Mouse (Mus musculus) CH12.LX (cell line): Measurements from ENCODE around the gene Krtap7-1. TPM values are rescaled to one million over a fixed set of nuclear protein-coding genes. Genes with fewer than 3 reads are reported as not detected.

Experiments used
- DNase-seq: peaks from one replicate; pipeline ENCODE4 v3.0.0-alpha.2; 2013; ENCODE audit errors: extremely low read depth
- H3K27ac ChIP-seq: 2 replicates; pipeline ENCODE4 v1.5.1; 2012; ENCODE audit warnings: low read depth, mild to moderate bottlenecking, control low read depth, moderate library complexity; ENCODE audit not compliant: insufficient read depth
- H3K27me3 ChIP-seq: replicated peaks from 2 replicates; pipeline ENCODE3; 2012; ENCODE audit warnings: inconsistent platforms
- H3K36me3 ChIP-seq, 2 experiments: replicated peaks in 1 of 2; 2 replicates each; pipeline versions ENCODE3 to v1.6.1; 2012; ENCODE audit warnings: inconsistent platforms in 1 of 2, low read length in 1 of 2, mild to moderate bottlenecking in 1 of 2, mixed read lengths in 1 of 2, moderate library complexity in 1 of 2; ENCODE audit not compliant: control insufficient read depth in 1 of 2, insufficient read depth in 1 of 2
- H3K4me1 ChIP-seq, 2 experiments: 2 replicates each; pipeline ENCODE4 v1.6.1; 2012; ENCODE audit warnings: inconsistent platforms in 1 of 2, moderate library complexity in 1 of 2; ENCODE audit not compliant: insufficient read depth in 2 of 2, control insufficient read depth in 1 of 2
- H3K4me2 ChIP-seq: 2 replicates; pipeline ENCODE4 v1.6.1; 2012; ENCODE audit warnings: low read depth, mild to moderate bottlenecking, control low read depth; ENCODE audit not compliant: poor library complexity, insufficient read depth, severe bottlenecking
- H3K4me3 ChIP-seq, 3 experiments: fragments of 150-350 bp in 1 of 3; sonication (generic) in 1 of 3; replicated peaks in 1 of 3; 2 replicates each; pipeline versions ENCODE3 to v1.5.1; 2011 to 2012; ENCODE audit warnings: low read depth in 2 of 3, low read length in 2 of 3, mild to moderate bottlenecking in 2 of 3, moderate library complexity in 2 of 3, control low read depth in 1 of 3, improper control_type of control experiment in 1 of 3, inconsistent platforms in 1 of 3, mixed read lengths in 1 of 3; ENCODE audit not compliant: poor library complexity in 1 of 3
- H3K79me2 ChIP-seq: replicated peaks from 2 replicates; pipeline ENCODE4 v1.6.1; 2012; ENCODE audit warnings: mild to moderate bottlenecking, moderate library complexity; ENCODE audit not compliant: control insufficient read depth, poor library complexity, insufficient read depth, severe bottlenecking; ENCODE audit errors: extremely low read depth
- H3K9ac ChIP-seq: 2 replicates; pipeline ENCODE4 v1.6.1; 2012; ENCODE audit warnings: low read depth, mild to moderate bottlenecking, control low read depth, moderate library complexity; ENCODE audit not compliant: insufficient read depth
- H3K9me3 ChIP-seq: replicated peaks from 2 replicates; pipeline ENCODE3; 2012; ENCODE audit warnings: low read length, inconsistent platforms, mixed read lengths
- BHLHE40 ChIP-seq: IDR thresholded peaks from 2 replicates; pipeline ENCODE4 v1.6.1; 2011; ENCODE audit warnings: mild to moderate bottlenecking, low read depth, low read length, improper control_type of control experiment
- E2F4 ChIP-seq: IDR thresholded peaks from 2 replicates; pipeline ENCODE4 v1.6.1; 2011; ENCODE audit warnings: low read depth, low read length, improper control_type of control experiment; ENCODE audit not compliant: insufficient replicate concordance
- ELF1 ChIP-seq: IDR thresholded peaks from 2 replicates; pipeline ENCODE4 v1.6.1; 2014; ENCODE audit warnings: low read depth, mild to moderate bottlenecking, inconsistent platforms, low read length, improper control_type of control experiment
- GABPA ChIP-seq: IDR thresholded peaks from 2 replicates; pipeline ENCODE4 v1.6.1; 2012; ENCODE audit warnings: low read depth, low read length, improper control_type of control experiment, inconsistent platforms; ENCODE audit not compliant: insufficient replicate concordance
- HCFC1 ChIP-seq: IDR thresholded peaks from 2 replicates; pipeline ENCODE4 v1.6.1; 2012; ENCODE audit warnings: low read depth, mild to moderate bottlenecking, inconsistent platforms, low read length, improper control_type of control experiment
- MAFK ChIP-seq: IDR thresholded peaks from 2 replicates; pipeline ENCODE4 v1.6.1; 2011; ENCODE audit warnings: low read length, improper control_type of control experiment; ENCODE audit not compliant: insufficient replicate concordance
- MAZ ChIP-seq: IDR thresholded peaks from 2 replicates; pipeline ENCODE4 v1.6.1; 2012; ENCODE audit warnings: low read depth, mild to moderate bottlenecking, inconsistent platforms, low read length, improper control_type of control experiment, moderate library complexity
- MEF2A ChIP-seq: IDR thresholded peaks from 2 replicates; pipeline ENCODE4 v1.6.1; 2014; ENCODE audit warnings: low read depth, mild to moderate bottlenecking, inconsistent platforms, low read length, improper control_type of control experiment, borderline replicate concordance
- MYC ChIP-seq: IDR thresholded peaks from 2 replicates; pipeline ENCODE4 v1.6.1; 2011; ENCODE audit warnings: low read depth, mild to moderate bottlenecking, improper control_type of control experiment, low read length
- PAX5 ChIP-seq: IDR thresholded peaks from 2 replicates; pipeline ENCODE4 v1.6.1; 2012; ENCODE audit warnings: low read length, inconsistent platforms, mixed read lengths
- POLR2AphosphoS2 ChIP-seq: IDR thresholded peaks from 2 replicates; pipeline ENCODE4 v1.6.1; 2011; ENCODE audit warnings: low read depth, low read length, improper control_type of control experiment
- RAD21 ChIP-seq: IDR thresholded peaks from 2 replicates; pipeline ENCODE4 v1.6.1; 2011; ENCODE audit warnings: low read depth, mild to moderate bottlenecking, low read length, improper control_type of control experiment, moderate library complexity
- UBTF ChIP-seq: IDR thresholded peaks from 2 replicates; pipeline ENCODE4 v1.6.1; 2012; ENCODE audit warnings: low read depth, mild to moderate bottlenecking, inconsistent platforms, low read length, improper control_type of control experiment, moderate library complexity
- USF1 ChIP-seq: IDR thresholded peaks from 2 replicates; pipeline ENCODE4 v1.6.1; 2014; ENCODE audit warnings: low read depth, mild to moderate bottlenecking, inconsistent platforms, low read length, improper control_type of control experiment
- ZMIZ1 ChIP-seq: IDR thresholded peaks from 2 replicates; pipeline ENCODE4 v1.6.1; 2012; ENCODE audit warnings: low read depth, mild to moderate bottlenecking, inconsistent platforms, low read length, improper control_type of control experiment
- dilution Hi-C: fragments of 300-500 bp; cut with MboI; formaldehyde crosslinking; loops from 2 replicates; pipeline ENCODE4 v1.14.3; 2020; ENCODE audit warnings: low sequenced_read_pairs; ENCODE audit not compliant: extremely low pct_unique_long_range_greater_than_20kb, extremely low pct_ligation_motif_present
- in situ Hi-C: fragments of 300-500 bp; cut with MboI; formaldehyde crosslinking; loops from 3 replicates; pipeline ENCODE4 v1.14.3; 2019; ENCODE audit warnings: low sequenced_read_pairs, low pct_ligation_motif_present, low pct_unique_long_range_greater_than_20kb, mixed read lengths
- polyA plus RNA-seq: library from polyadenylated mRNA; unstranded; fragments of >175 nt; gene quantifications from 2 replicates; pipeline ENCODE4 v1.2.1, GENCODE M21; 2012; ENCODE audit warnings: low read depth; ENCODE audit not compliant: insufficient read length
- total RNA-seq, 2 experiments: library from RNA; depleted of rRNA; stranded (reverse); fragments of 300-350 nt in 1 of 2; fragments of >200 nt in 1 of 2; gene quantifications; 2 replicates each; pipeline ENCODE4 v1.2.3; 2012 to 2014

The Krtap7-1 gene
- total and polyA plus RNA-seq, 3 experiments = not detected

GRCm38 (mm10) chr16:89503571-89503970, 4.6 kb downstream of the Krtap7-1 start:
- in situ Hi-C loops = no loop called here
- Histone ChIP-seq H3K4me3 (no peak overlapping the region), H3K79me2 (no peaks in the 10 kb centered on the region), H3K4me2 (no peak overlapping the region), H3K9ac (no peak overlapping the region), H3K9me3 (peaks cover 83% of the 10 kb centered on the region), H3K36me3 (no peaks in the 10 kb centered on the region), H3K4me1 (no peaks in the 10 kb centered on the region), H3K27ac (no peak overlapping the region), H3K27me3 (no peaks in the 10 kb centered on the region)
- dilution Hi-C loops = no loop called here
- no peak for DNase-seq
- no peak for TF ChIP-seq PAX5
- no peak for TF ChIP-seq ELF1
- TF ChIP-seq HCFC1 = no peak
- no peak for TF ChIP-seq E2F4
- no peak for TF ChIP-seq MYC
- TF ChIP-seq USF1 = no peak
- no peak for TF ChIP-seq BHLHE40
- TF ChIP-seq POLR2AphosphoS2 = no peak
- no peak for TF ChIP-seq MAZ
- TF ChIP-seq RAD21 = no peak

- in situ Hi-C loops (no loop called here), dilution Hi-C loops (no loop called here)
- no peaks in the 10 kb centered on the region for H3K36me3 ChIP-seq
- H3K27ac ChIP-seq = no peak overlapping the region
- H3K4me2 ChIP-seq = no peak overlapping the region
- peaks cover 83% of the 10 kb centered on the region for H3K9me3 ChIP-seq
- no peak overlapping the region for H3K4me3 ChIP-seq
- no peak for DNase-seq
- no peak overlapping the region for H3K9ac ChIP-seq
- no peaks in the 10 kb centered on the region for H3K79me2 ChIP-seq
- H3K4me1 ChIP-seq = no peaks in the 10 kb centered on the region
- H3K27me3 ChIP-seq = no peaks in the 10 kb centered on the region
- TF ChIP-seq GABPA (no peak), ELF1 (no peak), MEF2A (no peak), UBTF (no peak), ZMIZ1 (no peak), MYC (no peak), MAFK (no peak)
Measured at GRCm38 (mm10) chr16:89501870-89502269, 6.3 kb downstream of the Krtap7-1 start.
